Mouse (Mus musculus) limb, embryonic 13.5 days (tissue): ENCODE measurements around the gene Olfr902. TPM values are rescaled to one million over a fixed set of nuclear protein-coding genes. Genes with fewer than 3 reads are reported as not detected.

Source experiments
- polyA plus RNA-seq: library from polyadenylated mRNA; unstranded; fragments of >200 nt; fragmentation: Nextera tagmentation; extraction: Ambion mirVana; gene quantifications from 2 replicates; pipeline ENCODE4 v1.2.1, GENCODE M21; 2015

The Olfr902 gene
- polyA plus RNA-seq, 1 experiment from 2014 or later = not detected

Other genes starting within 250 kb of the Olfr902 start
- not detected in 2 replicates for gene Olfr893, start 239.3 kb upstream of the Olfr902 start, polyA plus RNA-seq
- gene Olfr894, start 229.6 kb upstream of the Olfr902 start, polyA plus RNA-seq = not detected in 2 replicates
- not detected in 2 replicates for gene Olfr143, start 194.9 kb upstream of the Olfr902 start, polyA plus RNA-seq
- gene Olfr895, start 179.8 kb upstream of the Olfr902 start, polyA plus RNA-seq = not detected in 2 replicates
- gene Olfr896-ps1, start 156.5 kb upstream of the Olfr902 start, polyA plus RNA-seq = not detected in 2 replicates
- not detected in 2 replicates for gene Olfr25, start 118.6 kb upstream of the Olfr902 start, polyA plus RNA-seq
- gene Olfr898, start 99.2 kb upstream of the Olfr902 start, polyA plus RNA-seq = not detected in 2 replicates
- gene Olfr250, start 80.8 kb upstream of the Olfr902 start, polyA plus RNA-seq = not detected in 2 replicates
- gene Olfr251, start 70.6 kb upstream of the Olfr902 start, polyA plus RNA-seq = not detected in 2 replicates
- gene Olfr147, start 46.0 kb upstream of the Olfr902 start, polyA plus RNA-seq = not detected in 2 replicates
- gene Olfr901, start 18.2 kb upstream of the Olfr902 start, polyA plus RNA-seq = not detected in 2 replicates
- gene Olfr904, start 15.5 kb downstream of the Olfr902 start, polyA plus RNA-seq = not detected in 2 replicates
- gene Olfr905, start 23.5 kb downstream of the Olfr902 start, polyA plus RNA-seq = not detected in 2 replicates
- gene Olfr906, start 39.4 kb downstream of the Olfr902 start, polyA plus RNA-seq = not detected in 2 replicates
- not detected in 2 replicates for gene Olfr907, start 48.1 kb downstream of the Olfr902 start, polyA plus RNA-seq
- gene Olfr911-ps1, start 73.9 kb downstream of the Olfr902 start, polyA plus RNA-seq = not detected in 2 replicates
- not detected in 2 replicates for gene Olfr910, start 90.2 kb downstream of the Olfr902 start, polyA plus RNA-seq
- gene Olfr912, start 132.5 kb downstream of the Olfr902 start, polyA plus RNA-seq = not detected in 2 replicates
- gene Olfr913, start 145.1 kb downstream of the Olfr902 start, polyA plus RNA-seq = not detected in 2 replicates
- gene Olfr914, start 157.4 kb downstream of the Olfr902 start, polyA plus RNA-seq = not detected in 2 replicates
- not detected in 2 replicates for gene Olfr916, start 212.2 kb downstream of the Olfr902 start, polyA plus RNA-seq
- gene Olfr917, start 218.2 kb downstream of the Olfr902 start, polyA plus RNA-seq = not detected in 2 replicates
- not detected in 2 replicates for gene Olfr918, start 226.9 kb downstream of the Olfr902 start, polyA plus RNA-seq